Mouse (Mus musculus): ENCODE measurements around the gene Tmem54. TPM values are rescaled to one million over a fixed set of nuclear protein-coding genes. Genes with fewer than 3 reads are reported as not detected.

The Tmem54 gene
- polyA plus RNA-seq, 1 experiment: not detected

- TF ChIP-seq CTCF (IDR thresholded peaks at IDR 0.05; ENCODE audit: low read depth, low read length) (no peak), POLR2A (IDR thresholded peaks at IDR 0.05; ENCODE audit: borderline replicate concordance, low read depth, low read length) (no peak)
- no peak overlapping the region for H3K27ac ChIP-seq (ENCODE audit: insufficient read depth, low read depth, low read length)
- H3K4me1 ChIP-seq (ENCODE audit: control insufficient read depth, insufficient read depth, low read length): no peaks in the 10 kb centered on the region
- no peak overlapping the region for H3K4me3 ChIP-seq (ENCODE audit: insufficient read depth, low read length)
Observed at GRCm38 (mm10) chr4:129095276-129095675, 10.1 kb upstream of the Tmem54 start.

- TF ChIP-seq CTCF (IDR thresholded peaks at IDR 0.05; ENCODE audit: low read depth, low read length) (no peak), POLR2A (IDR thresholded peaks at IDR 0.05; ENCODE audit: borderline replicate concordance, low read depth, low read length) (no peak)
- H3K4me1 ChIP-seq (ENCODE audit: control insufficient read depth, insufficient read depth, low read length): no peaks in the 10 kb centered on the region
- no peak overlapping the region for H3K27ac ChIP-seq (ENCODE audit: insufficient read depth, low read depth, low read length)
- no peak overlapping the region for H3K4me3 ChIP-seq (ENCODE audit: insufficient read depth, low read length)
Observed at GRCm38 (mm10) chr4:129097006-129097405, 8.3 kb upstream of the Tmem54 start.

- no peak overlapping the region for H3K27ac ChIP-seq (ENCODE audit: insufficient read depth, low read depth, low read length)
Observed at GRCm38 (mm10) chr4:129102133-129102829, 3.1 kb upstream of the Tmem54 start.

GRCm38 (mm10) chr4:129106073-129106472 is 725 bp downstream of the Tmem54 start:
- Histone ChIP-seq H3K4me3 (ENCODE audit: insufficient read depth, low read length) (no peak overlapping the region), H3K4me1 (ENCODE audit: control insufficient read depth, insufficient read depth, low read length) (0 out of 2 replicates have a peak, but pooled peaks cover 2% of the 10 kb centered on the region), H3K27ac (ENCODE audit: insufficient read depth, low read depth, low read length) (no peak overlapping the region)
- TF ChIP-seq CTCF (IDR thresholded peaks at IDR 0.05; ENCODE audit: low read depth, low read length) (no peak), POLR2A (IDR thresholded peaks at IDR 0.05; ENCODE audit: borderline replicate concordance, low read depth, low read length) (no peak)

More at GRCm38 (mm10) chr4:129102133-129102829, 3.1 kb upstream of the Tmem54 start:
- Histone ChIP-seq H3K4me1 (ENCODE audit: control insufficient read depth, insufficient read depth, low read length) (0 out of 2 replicates have a peak, but pooled peaks cover 2% of the 10 kb centered on the region), H3K4me3 (ENCODE audit: insufficient read depth, low read length) (no peak overlapping the region)
- no peak for TF ChIP-seq CTCF (IDR thresholded peaks at IDR 0.05; ENCODE audit: low read depth, low read length)
- TF ChIP-seq POLR2A (IDR thresholded peaks at IDR 0.05; ENCODE audit: borderline replicate concordance, low read depth, low read length): no peak

GRCm38 (mm10) chr4:129107348-129107899 is 2.1 kb downstream of the Tmem54 start:
- no peak overlapping the region for H3K27ac ChIP-seq (ENCODE audit: insufficient read depth, low read depth, low read length)
- no peak overlapping the region for H3K4me3 ChIP-seq (ENCODE audit: insufficient read depth, low read length)
- H3K4me1 ChIP-seq (ENCODE audit: control insufficient read depth, insufficient read depth, low read length): 0 out of 2 replicates have a peak, but pooled peaks cover 2% of the 10 kb centered on the region
- TF ChIP-seq POLR2A (IDR thresholded peaks at IDR 0.05; ENCODE audit: borderline replicate concordance, low read depth, low read length) (no peak), CTCF (IDR thresholded peaks at IDR 0.05; ENCODE audit: low read depth, low read length) (no peak)

GRCm38 (mm10) chr4:129108624-129109023 is 3.3 kb downstream of the Tmem54 start:
- TF ChIP-seq CTCF (IDR thresholded peaks at IDR 0.05; ENCODE audit: low read depth, low read length) (no peak), POLR2A (IDR thresholded peaks at IDR 0.05; ENCODE audit: borderline replicate concordance, low read depth, low read length) (no peak)
- H3K4me3 ChIP-seq (ENCODE audit: insufficient read depth, low read length): no peak overlapping the region
- H3K27ac ChIP-seq (ENCODE audit: insufficient read depth, low read depth, low read length): no peak overlapping the region
- H3K4me1 ChIP-seq (ENCODE audit: control insufficient read depth, insufficient read depth, low read length): 0 out of 2 replicates have a peak, but pooled peaks cover 2% of the 10 kb centered on the region

GRCm38 (mm10) chr4:129110804-129111203 is 5.5 kb downstream of the Tmem54 start:
- no peaks in the 10 kb centered on the region for H3K4me1 ChIP-seq (ENCODE audit: control insufficient read depth, insufficient read depth, low read length)
- no peak overlapping the region for H3K27ac ChIP-seq (ENCODE audit: insufficient read depth, low read depth, low read length)
- TF ChIP-seq CTCF (IDR thresholded peaks at IDR 0.05; ENCODE audit: low read depth, low read length) (no peak), POLR2A (IDR thresholded peaks at IDR 0.05; ENCODE audit: borderline replicate concordance, low read depth, low read length) (no peak)
- no peak overlapping the region for H3K4me3 ChIP-seq (ENCODE audit: insufficient read depth, low read length)

- 0 out of 2 replicates have a peak, but pooled peaks have one; percentile 16 for TF ChIP-seq CTCF (IDR thresholded peaks at IDR 0.05; ENCODE audit: low read depth, low read length)
- TF ChIP-seq POLR2A (IDR thresholded peaks at IDR 0.05; ENCODE audit: borderline replicate concordance, low read depth, low read length): no peak
- Histone ChIP-seq H3K4me3 (ENCODE audit: insufficient read depth, low read length) (no peak overlapping the region), H3K4me1 (ENCODE audit: control insufficient read depth, insufficient read depth, low read length) (no peaks in the 10 kb centered on the region), H3K27ac (ENCODE audit: insufficient read depth, low read depth, low read length) (no peak overlapping the region)
Observed at GRCm38 (mm10) chr4:129111350-129111749, 6.0 kb downstream of the Tmem54 start.

GRCm38 (mm10) chr4:129112231-129112630 is 6.9 kb downstream of the Tmem54 start:
- Histone ChIP-seq H3K4me3 (ENCODE audit: insufficient read depth, low read length) (no peak overlapping the region), H3K27ac (ENCODE audit: insufficient read depth, low read depth, low read length) (no peak overlapping the region), H3K4me1 (ENCODE audit: control insufficient read depth, insufficient read depth, low read length) (no peaks in the 10 kb centered on the region)
- no peak for TF ChIP-seq CTCF (IDR thresholded peaks at IDR 0.05; ENCODE audit: low read depth, low read length)
- no peak for TF ChIP-seq POLR2A (IDR thresholded peaks at IDR 0.05; ENCODE audit: borderline replicate concordance, low read depth, low read length)
